Mouse (Mus musculus): ENCODE measurements at regions not wholly inside any gene's neighbourhood (a gene's known extent, or its start where the extent isn't known, plus 50 kb on each side); places are given as distances from the start of the nearest gene placed in this dataset.

- DNase-seq (ENCODE audit: low spot score): no peak
- Histone ChIP-seq H3K9me3 (ENCODE audit: control insufficient read depth, low read length) (no peaks in the 10 kb centered on the region), H3K36me3 (ENCODE audit: control insufficient read depth, insufficient read depth, low read length) (no peaks in the 10 kb centered on the region), H3K27me3 (ENCODE audit: control insufficient read depth, insufficient read depth, low read length) (no peaks in the 10 kb centered on the region), H3K4me3 (ENCODE audit: low read depth, low read length) (no peak overlapping the region), H3K4me2 (ENCODE audit: low read depth, severe bottlenecking) (no peak overlapping the region), H3K4me1 (ENCODE audit: control insufficient read depth, insufficient read depth, low read length) (no peaks in the 10 kb centered on the region), H3K9ac (ENCODE audit: low read length) (no peak overlapping the region), H3K27ac (replicated peaks; ENCODE audit: low read depth, low read length) (no peak overlapping the region)
- ATAC-seq (ENCODE audit: insufficient number of reproducible peaks, low FRiP score, low TSS enrichment, low read depth): no peak
- WGBS: 81% methylated on average over 1 of the region's 1 CpGs
Measured at GRCm38 (mm10) chr4:89937673-89938072, 258.4 kb downstream of the Dmrta1 start.

GRCm38 (mm10) chr4:89941308-89941707 is 262.1 kb downstream of the Dmrta1 start:
- no peak for DNase-seq (ENCODE audit: low spot score)
- WGBS: 37% methylated on average over 4 of the region's 4 CpGs

GRCm38 (mm10) chr4:89976146-89976545 is 242.5 kb upstream of the Zfp352 start:
- no peak for DNase-seq (ENCODE audit: low spot score)
- Histone ChIP-seq H3K4me1 (ENCODE audit: control insufficient read depth, insufficient read depth, low read length) (no peaks in the 10 kb centered on the region), H3K9me3 (ENCODE audit: control insufficient read depth, low read length) (no peaks in the 10 kb centered on the region), H3K27me3 (ENCODE audit: control insufficient read depth, insufficient read depth, low read length) (no peaks in the 10 kb centered on the region), H3K27ac (replicated peaks; ENCODE audit: low read depth, low read length) (no peak overlapping the region), H3K4me3 (ENCODE audit: low read depth, low read length) (no peak overlapping the region), H3K9ac (ENCODE audit: low read length) (no peak overlapping the region), H3K4me2 (ENCODE audit: low read depth, severe bottlenecking) (no peak overlapping the region), H3K36me3 (ENCODE audit: control insufficient read depth, insufficient read depth, low read length) (no peaks in the 10 kb centered on the region)
- ATAC-seq (ENCODE audit: insufficient number of reproducible peaks, low FRiP score, low TSS enrichment, low read depth): no peak
- WGBS: 84% methylated on average over 3 of the region's 3 CpGs

More at GRCm38 (mm10) chr4:89941308-89941707, 262.1 kb downstream of the Dmrta1 start:
- Histone ChIP-seq H3K4me3 (ENCODE audit: low read depth, low read length) (no peak overlapping the region), H3K27ac (replicated peaks; ENCODE audit: low read depth, low read length) (no peak overlapping the region), H3K27me3 (ENCODE audit: control insufficient read depth, insufficient read depth, low read length) (no peaks in the 10 kb centered on the region), H3K9ac (ENCODE audit: low read length) (no peak overlapping the region), H3K36me3 (ENCODE audit: control insufficient read depth, insufficient read depth, low read length) (no peaks in the 10 kb centered on the region), H3K9me3 (ENCODE audit: control insufficient read depth, low read length) (no peaks in the 10 kb centered on the region), H3K4me1 (ENCODE audit: control insufficient read depth, insufficient read depth, low read length) (no peaks in the 10 kb centered on the region), H3K4me2 (ENCODE audit: low read depth, severe bottlenecking) (no peak overlapping the region)
- ATAC-seq (ENCODE audit: insufficient number of reproducible peaks, low FRiP score, low TSS enrichment, low read depth): no peak

- H3K9me3 ChIP-seq (ENCODE audit: control insufficient read depth, low read length): no peaks in the 10 kb centered on the region
- H3K4me1 ChIP-seq (ENCODE audit: control insufficient read depth, insufficient read depth, low read length): no peaks in the 10 kb centered on the region
- no peak overlapping the region for H3K9ac ChIP-seq (ENCODE audit: low read length)
- no peak overlapping the region for H3K4me2 ChIP-seq (ENCODE audit: low read depth, severe bottlenecking)
- H3K4me3 ChIP-seq (ENCODE audit: low read depth, low read length): no peak overlapping the region
- no peaks in the 10 kb centered on the region for H3K27me3 ChIP-seq (ENCODE audit: control insufficient read depth, insufficient read depth, low read length)
- no peak for ATAC-seq (ENCODE audit: insufficient number of reproducible peaks, low FRiP score, low TSS enrichment, low read depth)
- H3K27ac ChIP-seq (replicated peaks; ENCODE audit: low read depth, low read length): no peak overlapping the region
- H3K36me3 ChIP-seq (ENCODE audit: control insufficient read depth, insufficient read depth, low read length): no peaks in the 10 kb centered on the region
- DNase-seq (ENCODE audit: low spot score): no peak
- 90% methylated on average over 3 of the region's 3 CpGs for WGBS
Measured at GRCm38 (mm10) chr4:90003413-90003812, 215.2 kb upstream of the Zfp352 start.

- no peak overlapping the region for H3K4me3 ChIP-seq (ENCODE audit: low read depth, low read length)
- H3K4me1 ChIP-seq (ENCODE audit: control insufficient read depth, insufficient read depth, low read length): no peaks in the 10 kb centered on the region
- no peak overlapping the region for H3K4me2 ChIP-seq (ENCODE audit: low read depth, severe bottlenecking)
- H3K27ac ChIP-seq (replicated peaks; ENCODE audit: low read depth, low read length): no peak overlapping the region
- no peaks in the 10 kb centered on the region for H3K36me3 ChIP-seq (ENCODE audit: control insufficient read depth, insufficient read depth, low read length)
- no peak for ATAC-seq (ENCODE audit: insufficient number of reproducible peaks, low FRiP score, low TSS enrichment, low read depth)
- no peaks in the 10 kb centered on the region for H3K27me3 ChIP-seq (ENCODE audit: control insufficient read depth, insufficient read depth, low read length)
- H3K9ac ChIP-seq (ENCODE audit: low read length): no peak overlapping the region
- 81% methylated on average over 1 of the region's 1 CpGs for WGBS
- no peak for DNase-seq (ENCODE audit: low spot score)
- H3K9me3 ChIP-seq (ENCODE audit: control insufficient read depth, low read length): no peaks in the 10 kb centered on the region
Measured at GRCm38 (mm10) chr4:90003898-90004297, 214.7 kb upstream of the Zfp352 start.

GRCm38 (mm10) chr4:90012723-90013122 is 205.9 kb upstream of the Zfp352 start:
- no peaks in the 10 kb centered on the region for H3K27me3 ChIP-seq (ENCODE audit: control insufficient read depth, insufficient read depth, low read length)
- ATAC-seq (ENCODE audit: insufficient number of reproducible peaks, low FRiP score, low TSS enrichment, low read depth) (no peak), DNase-seq (ENCODE audit: low spot score) (no peak)
- H3K27ac ChIP-seq (replicated peaks; ENCODE audit: low read depth, low read length): no peak overlapping the region
- no peaks in the 10 kb centered on the region for H3K4me1 ChIP-seq (ENCODE audit: control insufficient read depth, insufficient read depth, low read length)
- 75% methylated on average over 1 of the region's 1 CpGs for WGBS
- H3K9me3 ChIP-seq (ENCODE audit: control insufficient read depth, low read length): no peaks in the 10 kb centered on the region
- H3K4me3 ChIP-seq (ENCODE audit: low read depth, low read length): no peak overlapping the region
- no peaks in the 10 kb centered on the region for H3K36me3 ChIP-seq (ENCODE audit: control insufficient read depth, insufficient read depth, low read length)
- no peak overlapping the region for H3K4me2 ChIP-seq (ENCODE audit: low read depth, severe bottlenecking)
- H3K9ac ChIP-seq (ENCODE audit: low read length): no peak overlapping the region

GRCm38 (mm10) chr4:90014203-90014602 is 204.4 kb upstream of the Zfp352 start:
- no peak overlapping the region for H3K4me2 ChIP-seq (ENCODE audit: low read depth, severe bottlenecking)

More at GRCm38 (mm10) chr4:90014203-90014602, 204.4 kb upstream of the Zfp352 start:
- Histone ChIP-seq H3K27ac (replicated peaks; ENCODE audit: low read depth, low read length) (no peak overlapping the region), H3K36me3 (ENCODE audit: control insufficient read depth, insufficient read depth, low read length) (no peaks in the 10 kb centered on the region), H3K4me3 (ENCODE audit: low read depth, low read length) (no peak overlapping the region), H3K27me3 (ENCODE audit: control insufficient read depth, insufficient read depth, low read length) (no peaks in the 10 kb centered on the region), H3K9ac (ENCODE audit: low read length) (no peak overlapping the region), H3K4me1 (ENCODE audit: control insufficient read depth, insufficient read depth, low read length) (no peaks in the 10 kb centered on the region), H3K9me3 (ENCODE audit: control insufficient read depth, low read length) (no peaks in the 10 kb centered on the region)
- ATAC-seq (ENCODE audit: insufficient number of reproducible peaks, low FRiP score, low TSS enrichment, low read depth) (no peak), DNase-seq (ENCODE audit: low spot score) (no peak)
